26 mouse cellular contexts compared by ENCODE assay signal in the genomic region with DNA sequence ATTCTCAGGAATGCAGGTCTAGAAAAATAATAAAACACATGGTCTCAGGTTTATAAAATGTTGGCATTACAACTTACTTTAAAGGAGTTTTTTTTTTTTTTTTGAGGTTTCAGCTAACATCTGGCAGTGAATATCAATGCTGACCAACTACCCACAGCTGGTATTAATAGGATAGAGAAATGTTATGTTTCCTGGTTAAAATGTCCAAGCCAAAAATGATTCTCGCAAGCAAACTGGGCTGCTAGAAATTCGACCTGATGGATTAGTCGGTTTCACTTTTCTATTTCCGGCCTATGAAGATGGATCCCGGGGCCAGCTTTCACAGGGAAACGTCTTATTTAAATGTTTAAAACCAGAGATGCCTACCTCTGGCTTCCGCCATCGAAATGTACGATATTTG.
DNase-seq lines count a peak whose midpoint lies in the region; ATAC-seq and TF ChIP-seq lines count a peak whose summit lies in the region.
"Had no signal": no experiment of that assay in that cellular context is flagged by ENCODE, and none has a peak within 500 bp of the region (broad histone marks: within the 10 kb centered on the region; RNA-seq: fewer than 3 reads in every experiment).

No protein-coding gene starts in this region.

- no peak for ATAC-seq in liver, postnatal 0 days
- no peak for ATAC-seq in frontal cortex, adult (ENCODE audit: low TSS enrichment)
- no peak for ATAC-seq in kidney, embryonic 16.5 days (ENCODE audit: low FRiP score, low TSS enrichment)
- ATAC-seq: forebrain, embryonic 15.5 days; hindbrain, postnatal 0 days; inflammation-experienced regulatory T-cells, adult 6 months; intestine, embryonic 16.5 days; Patski had no signal

- no peak for TF ChIP-seq EP300 in liver, postnatal 0 days (IDR thresholded peaks at IDR 0.05; ENCODE audit: low read depth)

- no peaks in the 10 kb centered on the region for H3K36me3 ChIP-seq in limb, embryonic 10.5 days
- no peaks in the 10 kb centered on the region for H3K36me3 ChIP-seq in liver, postnatal 0 days (replicated peaks; ENCODE audit: insufficient read depth, low read length)
- no peaks in the 10 kb centered on the region for H3K36me3 ChIP-seq in kidney, embryonic 16.5 days (ENCODE audit: insufficient read depth, low read length)
- H3K36me3 ChIP-seq: embryonic facial prominence, embryonic 13.5 days; forebrain, embryonic 12.5 days; forebrain, embryonic 15.5 days; heart, embryonic 12.5 days; heart, embryonic 15.5 days; hindbrain, embryonic 10.5 days had no signal

- WGBS in limb, embryonic 10.5 days: 80% methylated on average over 9 of the region's 9 CpGs
- 84% methylated on average over 9 of the region's 9 CpGs for WGBS in liver, postnatal 0 days (ENCODE audit: insufficient replicate concordance)
- 89% methylated on average over 9 of the region's 9 CpGs for WGBS in kidney, embryonic 16.5 days

- DNase-seq in 3T3-L1 (ENCODE audit: low read depth, low spot score) (peak; percentile 60), NIH3T3 (ENCODE audit: low read depth) (peak; percentile 41)
- DNase-seq in limb, embryonic 10.5 days (ENCODE audit: low spot score): no peak
- DNase-seq in liver, postnatal 0 days: no peak
- DNase-seq: adrenal gland, postnatal 10 days; adrenal gland, postnatal 36 days; cerebellum, adult 18-20 months; cerebellum, adult 9-10 months; cerebellum, postnatal 14 days; gastrocnemius, postnatal 10 days; gastrocnemius, postnatal 36 days; heart, postnatal 10 days; heart, postnatal 36 days had no signal

- no peak overlapping the region for H3K4me2 ChIP-seq in liver, postnatal 0 days (ENCODE audit: low read depth, low read length)
- no peak overlapping the region for H3K4me2 ChIP-seq in kidney, embryonic 16.5 days (replicated peaks; ENCODE audit: low read depth, low read length)
- H3K4me2 ChIP-seq: embryonic facial prominence, embryonic 13.5 days; forebrain, embryonic 12.5 days; forebrain, embryonic 15.5 days; heart, embryonic 12.5 days; heart, embryonic 15.5 days; hindbrain, embryonic 14.5 days had no signal

- no peak overlapping the region for H3K9ac ChIP-seq in liver, postnatal 0 days (replicated peaks)
- no peak overlapping the region for H3K9ac ChIP-seq in kidney, embryonic 16.5 days (replicated peaks; ENCODE audit: low read length)
- H3K9ac ChIP-seq: embryonic facial prominence, embryonic 13.5 days; forebrain, embryonic 12.5 days; forebrain, embryonic 15.5 days; heart, embryonic 12.5 days; heart, embryonic 15.5 days; hindbrain, embryonic 14.5 days had no signal

- no peaks in the 10 kb centered on the region for H3K27me3 ChIP-seq in limb, embryonic 10.5 days (ENCODE audit: low read depth, poor library complexity, severe bottlenecking)
- no peaks in the 10 kb centered on the region for H3K27me3 ChIP-seq in liver, postnatal 0 days (ENCODE audit: insufficient read depth, low read length)
- H3K27me3 ChIP-seq in kidney, embryonic 16.5 days (ENCODE audit: insufficient read depth, low read length): no peaks in the 10 kb centered on the region
- H3K27me3 ChIP-seq: embryonic facial prominence, embryonic 13.5 days; forebrain, embryonic 12.5 days; forebrain, embryonic 15.5 days; heart, embryonic 12.5 days; heart, embryonic 15.5 days; Patski had no signal

- H3K27ac ChIP-seq in limb, embryonic 10.5 days: peak overlapping the region; percentile 46; the same call in 1 of the 2 replicates
- H3K27ac ChIP-seq in liver, postnatal 0 days (ENCODE audit: low read depth): no peak overlapping the region
- H3K27ac ChIP-seq in kidney, embryonic 16.5 days (ENCODE audit: low read length): no peak overlapping the region
- H3K27ac ChIP-seq: embryonic facial prominence, embryonic 13.5 days; forebrain, embryonic 12.5 days; forebrain, embryonic 15.5 days; heart, embryonic 15.5 days; hindbrain, embryonic 10.5 days; hindbrain, embryonic 14.5 days; hindbrain, postnatal 0 days had no signal

- H3K4me3 ChIP-seq in limb, embryonic 10.5 days: no peak overlapping the region
- H3K4me3 ChIP-seq in liver, postnatal 0 days (ENCODE audit: low read depth, low read length): no peak overlapping the region
- H3K4me3 ChIP-seq in kidney, embryonic 16.5 days (ENCODE audit: low read length): no peak overlapping the region
- H3K4me3 ChIP-seq: embryonic facial prominence, embryonic 13.5 days; forebrain, embryonic 12.5 days; forebrain, embryonic 15.5 days; heart, embryonic 12.5 days; heart, embryonic 15.5 days; hindbrain, embryonic 10.5 days had no signal

- TF ChIP-seq CTCF in liver, postnatal 0 days (IDR thresholded peaks at IDR 0.05; ENCODE audit: low read depth): no peak

- H3K4me1 ChIP-seq in limb, embryonic 10.5 days: peaks cover 39% of the 10 kb centered on the region
- H3K4me1 ChIP-seq in liver, postnatal 0 days (ENCODE audit: insufficient read depth): peaks cover 10% of the 10 kb centered on the region
- peaks cover 15% of the 10 kb centered on the region; the same call in 1 of the 2 replicates for H3K4me1 ChIP-seq in kidney, embryonic 16.5 days (ENCODE audit: insufficient read depth, low read length)

- H3K9me3 ChIP-seq in limb, embryonic 10.5 days (replicated peaks): no peaks in the 10 kb centered on the region
- no peaks in the 10 kb centered on the region for H3K9me3 ChIP-seq in liver, postnatal 0 days (ENCODE audit: low read length)
- H3K9me3 ChIP-seq in kidney, embryonic 16.5 days (ENCODE audit: low read length): no peaks in the 10 kb centered on the region
- H3K9me3 ChIP-seq: embryonic facial prominence, embryonic 13.5 days; forebrain, embryonic 12.5 days; forebrain, embryonic 15.5 days; heart, embryonic 12.5 days; heart, embryonic 15.5 days; hindbrain, embryonic 10.5 days had no signal

Comparison
In these comparisons a context has a peak if more than half of its experiments do, and no peak if none do; other contexts are left out.
1. DNase-seq: peak in 3T3-L1 (single experiment) and NIH3T3 (single experiment); none in limb, embryonic 10.5 days (single experiment) and liver, postnatal 0 days (single experiment).